Mouse (Mus musculus) cerebellum, adult (tissue): Measurements from ENCODE around the gene Tssc4.
A peak's percentile ranks its signal among the peaks of the same experiment; 100 is the strongest.

Experiments used
- ATAC-seq: cut with Nextera tagmentation; 2 replicates; pipeline ENCODE4 v1.9.2; 2017; ENCODE audit warnings: mild to moderate bottlenecking, moderate library complexity, mixed read lengths; ENCODE audit not compliant: insufficient number of reproducible peaks, low FRiP score, low TSS enrichment

Tssc4 gene

GRCm38 (mm10) chr7:143044049-143044825 lies 24.8 kb upstream of the Tssc4 start:
- no peak for ATAC-seq

- no peak for ATAC-seq
Measured at GRCm38 (mm10) chr7:143044826-143045206, 24.2 kb upstream of the Tssc4 start.

- ATAC-seq, result no peak
Measured at GRCm38 (mm10) chr7:143046358-143046757, 22.7 kb upstream of the Tssc4 start.

- ATAC-seq, result no peak
Measured at GRCm38 (mm10) chr7:143049331-143049730, 19.7 kb upstream of the Tssc4 start.

GRCm38 (mm10) chr7:143049841-143050816 lies 18.9 kb upstream of the Tssc4 start:
- ATAC-seq, result no peak

- ATAC-seq, result no peak
Measured at GRCm38 (mm10) chr7:143051316-143051715, 17.7 kb upstream of the Tssc4 start.

GRCm38 (mm10) chr7:143052626-143053007 lies 16.4 kb upstream of the Tssc4 start, which contains the start of gene Cd81:
Cd81 (plus strand) TSS chr7:143052739.
- ATAC-seq, result peak; percentile 49; the same call in 1 of the 2 replicates

GRCm38 (mm10) chr7:143053008-143053899 lies 15.8 kb upstream of the Tssc4 start:
- peak; percentile 19; the same call in 1 of the 2 replicates for ATAC-seq

GRCm38 (mm10) chr7:143053961-143054611 lies 15.0 kb upstream of the Tssc4 start:
- no peak for ATAC-seq

GRCm38 (mm10) chr7:143054612-143054965 lies 14.5 kb upstream of the Tssc4 start:
- ATAC-seq, result no peak

- ATAC-seq, result no peak
Measured at GRCm38 (mm10) chr7:143055001-143055400, 14.0 kb upstream of the Tssc4 start.

GRCm38 (mm10) chr7:143055499-143056186 lies 13.4 kb upstream of the Tssc4 start:
- ATAC-seq, result no peak

GRCm38 (mm10) chr7:143057023-143057422 lies 12.0 kb upstream of the Tssc4 start:
- ATAC-seq, result no peak

GRCm38 (mm10) chr7:143057667-143058220 lies 11.3 kb upstream of the Tssc4 start:
- ATAC-seq, result no peak

GRCm38 (mm10) chr7:143058221-143058697 lies 10.8 kb upstream of the Tssc4 start:
- ATAC-seq, result no peak

- ATAC-seq, result no peak
Measured at GRCm38 (mm10) chr7:143059202-143059870, 9.7 kb upstream of the Tssc4 start.

GRCm38 (mm10) chr7:143062704-143063103 lies 6.3 kb upstream of the Tssc4 start:
- no peak for ATAC-seq

- no peak for ATAC-seq
Measured at GRCm38 (mm10) chr7:143064226-143064625, 4.8 kb upstream of the Tssc4 start.
